25 mouse cellular contexts compared by ENCODE assay signal in genomic region chr3:134223956-134224355, GRCm38 (mm10). TPM values are rescaled to one million over a fixed set of nuclear protein-coding genes. Genes with fewer than 3 reads are reported as not detected.
"Had no signal": no experiment of that assay in that cellular context is flagged by ENCODE, and none has a peak within 500 bp of the region (broad histone marks: within the 10 kb centered on the region; RNA-seq: fewer than 3 reads in every experiment).

No protein-coding gene starts in this region.

- H3K9me3 ChIP-seq: heart, embryonic 10.5 days; heart, embryonic 12.5 days; hindbrain, embryonic 13.5 days; hindbrain, embryonic 15.5 days; kidney, embryonic 15.5 days; limb, embryonic 13.5 days; limb, embryonic 15.5 days; liver, embryonic 12.5 days had no signal

- DNase-seq: gastrocnemius, postnatal 14 days; gastrocnemius, postnatal 36 days; heart, adult 18-20 months; heart, postnatal 10 days; kidney, adult 11 months; kidney, adult 2 months; kidney, adult 9 months; kidney, postnatal 14 days; kidney, postnatal 36 days; layer of hippocampus, adult 9-11 months; layer of hippocampus, postnatal 36 days; left cerebral cortex, postnatal 4 days had no signal

- ATAC-seq: hindbrain, postnatal 0 days; intestine, embryonic 16.5 days; liver, embryonic 12.5 days had no signal

- H3K4me2 ChIP-seq: heart, embryonic 12.5 days; hindbrain, embryonic 13.5 days; hindbrain, embryonic 15.5 days; kidney, embryonic 15.5 days; limb, embryonic 13.5 days; limb, embryonic 15.5 days; liver, embryonic 12.5 days had no signal

- H3K4me3 ChIP-seq: heart, embryonic 10.5 days; heart, embryonic 12.5 days; hindbrain, embryonic 13.5 days; hindbrain, embryonic 15.5 days; kidney, embryonic 15.5 days; limb, embryonic 13.5 days; limb, embryonic 15.5 days; liver, embryonic 12.5 days had no signal

- H3K27me3 ChIP-seq: heart, embryonic 12.5 days; hindbrain, embryonic 13.5 days; hindbrain, embryonic 15.5 days; kidney, embryonic 15.5 days; limb, embryonic 13.5 days; limb, embryonic 15.5 days; liver, embryonic 12.5 days had no signal

- H3K27ac ChIP-seq: heart, embryonic 10.5 days; hindbrain, embryonic 13.5 days; hindbrain, embryonic 15.5 days; hindbrain, postnatal 0 days; kidney, embryonic 15.5 days; kidney, postnatal 0 days; limb, embryonic 13.5 days; limb, embryonic 15.5 days; liver, embryonic 12.5 days; liver, embryonic 14.5 days had no signal

- H3K36me3 ChIP-seq: heart, embryonic 10.5 days; heart, embryonic 12.5 days; hindbrain, embryonic 13.5 days; hindbrain, embryonic 15.5 days; kidney, embryonic 15.5 days; limb, embryonic 13.5 days; limb, embryonic 15.5 days; liver, embryonic 12.5 days had no signal

- H3K9ac ChIP-seq: heart, embryonic 12.5 days; hindbrain, embryonic 13.5 days; hindbrain, embryonic 15.5 days; kidney, embryonic 15.5 days; limb, embryonic 13.5 days; limb, embryonic 15.5 days; liver, embryonic 12.5 days; liver, embryonic 14.5 days had no signal

- H3K4me1 ChIP-seq: heart, embryonic 10.5 days; heart, embryonic 12.5 days; hindbrain, embryonic 13.5 days; hindbrain, embryonic 15.5 days; kidney, embryonic 15.5 days; limb, embryonic 13.5 days; limb, embryonic 15.5 days; liver, embryonic 12.5 days had no signal

RNA-seq across cellular contexts. Expression of gene Cxxc4, which starts 12.3 kb away (rescaled TPM):
- total RNA-seq: hematopoietic stem cell, adult 5-6 weeks had no signal
